Mouse (Mus musculus): ENCODE results near the gene Tcn2. TPM values are rescaled to one million over a fixed set of nuclear protein-coding genes. Genes with fewer than 3 reads are reported as not detected.
"Not testable (repeated sequence)": the region's sequence is repeated elsewhere in the genome, so short reads cannot be mapped to it uniquely, and the experiment has no call there.

Tcn2 gene
- total and polyA plus RNA-seq, 3 experiments = 1.3 to 8.6 (median 2.5) TPM

DNA sequence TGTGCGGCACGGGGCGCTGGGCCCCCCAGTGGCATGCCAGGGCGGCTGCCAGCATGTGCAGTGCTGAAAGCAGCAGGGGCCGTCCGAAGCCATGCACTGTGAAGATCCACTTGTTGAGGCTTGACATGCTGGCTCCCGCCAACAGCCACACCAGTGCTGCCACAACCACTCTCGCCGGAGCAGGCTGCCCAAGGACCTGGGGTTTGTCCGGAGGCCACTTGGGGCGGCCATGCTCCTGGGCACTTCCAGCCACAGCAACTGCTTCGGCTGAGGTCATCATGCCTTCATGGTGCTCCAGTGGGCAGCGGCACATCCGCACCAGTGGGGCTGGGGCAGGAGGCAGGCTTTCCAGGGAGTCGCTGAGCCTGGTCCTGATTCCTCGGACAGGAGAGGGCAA is 19.1 kb downstream of the Tcn2 start:
- peak overlapping the region; percentile 65 for H3K9ac ChIP-seq (ENCODE audit: insufficient read depth, low read depth)
- dilution Hi-C loops (cut with MboI; ENCODE audit: extremely low pct_ligation_motif_present, extremely low pct_unique_long_range_greater_than_20kb, low sequenced_read_pairs) = no loop called here

DNA sequence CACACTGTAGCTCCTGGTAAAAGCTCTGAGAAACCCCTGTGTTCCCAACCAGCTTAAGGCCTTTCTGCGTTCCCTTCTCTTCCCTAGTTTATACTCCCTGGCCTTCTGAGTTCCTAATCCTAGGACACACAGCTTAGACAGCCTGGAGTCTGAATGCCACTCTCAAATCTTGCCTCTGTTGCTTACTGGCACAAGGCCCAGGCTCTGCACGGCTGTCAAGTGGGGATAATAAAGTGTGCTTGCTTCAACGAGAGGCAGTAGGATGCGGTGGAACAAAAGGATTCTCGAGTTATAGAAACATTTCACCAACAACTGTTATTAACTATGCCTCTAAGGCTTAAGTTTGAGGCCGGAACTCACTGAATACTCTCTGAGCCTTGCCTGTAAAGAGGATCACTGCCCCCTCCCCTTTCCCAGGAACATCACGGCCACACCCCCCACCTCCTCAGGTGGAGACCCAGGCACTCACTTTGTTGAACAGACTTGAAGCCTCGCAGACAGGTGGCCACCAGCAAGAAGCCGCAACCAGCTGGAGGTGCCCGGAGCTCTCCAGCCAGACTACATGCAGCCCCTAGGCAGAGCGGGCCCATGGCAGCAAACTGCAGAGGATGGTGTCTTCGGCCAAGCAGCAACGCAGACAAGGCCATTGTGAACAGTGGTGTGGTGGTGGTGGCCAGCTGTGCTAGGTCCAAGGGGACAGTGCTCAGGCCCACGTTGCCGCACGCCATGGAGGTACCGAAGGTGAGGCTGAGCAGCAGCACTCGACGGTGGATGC is 19.7 kb downstream of the Tcn2 start:
- Histone ChIP-seq H3K4me2 (ENCODE audit: insufficient read depth, low read depth, poor library complexity, severe bottlenecking) (peak overlapping the region; percentile 80), H3K4me3 (replicated peaks in 1 of 3; ENCODE audit: low read depth in 2 of 3, low read length in 2 of 3, poor library complexity in 1 of 3) (peak overlapping the region in 2 of 3 experiments; percentile 21 to 75), H3K27me3 (replicated peaks) (peaks cover 13% of the 10 kb centered on the region), H3K79me2 (replicated peaks; ENCODE audit: control insufficient read depth, extremely low read depth, insufficient read depth, poor library complexity, severe bottlenecking) (no peaks in the 10 kb centered on the region), H3K27ac (ENCODE audit: insufficient read depth, low read depth) (no peak overlapping the region), H3K4me1 (ENCODE audit: control insufficient read depth in 1 of 2, insufficient read depth in 2 of 2) (peaks cover 36 to 55% of the 10 kb centered on the region in 2 experiments), H3K9me3 (replicated peaks; ENCODE audit: low read length) (no peaks in the 10 kb centered on the region), H3K36me3 (replicated peaks in 1 of 2; ENCODE audit: control insufficient read depth in 1 of 2, insufficient read depth in 1 of 2, low read length in 1 of 2) (peaks cover 4 to 14% of the 10 kb centered on the region in 2 experiments), H3K9ac (ENCODE audit: insufficient read depth, low read depth) (no peak overlapping the region)
- in situ Hi-C loops (cut with MboI; ENCODE audit: low pct_ligation_motif_present, low pct_unique_long_range_greater_than_20kb, low sequenced_read_pairs) = loop anchor here (25.0 kb wide), 1 partner anchor 375 kb away; the partner anchor contains the start of gene Smtn
- dilution Hi-C loops (cut with MboI; ENCODE audit: extremely low pct_ligation_motif_present, extremely low pct_unique_long_range_greater_than_20kb, low sequenced_read_pairs) = no loop called here
- TF ChIP-seq EP300 (IDR thresholded peaks at IDR 0.05; ENCODE audit: low read length) = peak; percentile 10; the same call in 1 of the 2 replicates
- TF ChIP-seq USF1 (IDR thresholded peaks at IDR 0.05; ENCODE audit: low read depth, low read length) = no peak
- DNase-seq (ENCODE audit: extremely low read depth) = no peak

More for the DNA sequence above, 19.1 kb downstream of the Tcn2 start:
- DNase-seq (ENCODE audit: extremely low read depth) = no peak
- Histone ChIP-seq H3K27me3 (replicated peaks) (peaks cover 13% of the 10 kb centered on the region), H3K4me2 (ENCODE audit: insufficient read depth, low read depth, poor library complexity, severe bottlenecking) (peak overlapping the region; percentile 80), H3K4me3 (replicated peaks in 1 of 3; ENCODE audit: low read depth in 2 of 3, low read length in 2 of 3, poor library complexity in 1 of 3) (peak overlapping the region; percentile 61 to 83 (median 75)), H3K36me3 (replicated peaks in 1 of 2; ENCODE audit: control insufficient read depth in 1 of 2, insufficient read depth in 1 of 2, low read length in 1 of 2) (peaks cover 0 to 8% of the 10 kb centered on the region in 2 experiments), H3K27ac (ENCODE audit: insufficient read depth, low read depth) (no peak overlapping the region), H3K79me2 (replicated peaks; ENCODE audit: control insufficient read depth, extremely low read depth, insufficient read depth, poor library complexity, severe bottlenecking) (no peaks in the 10 kb centered on the region), H3K4me1 (ENCODE audit: control insufficient read depth in 1 of 2, insufficient read depth in 2 of 2) (peaks cover 36 to 55% of the 10 kb centered on the region in 2 experiments), H3K9me3 (replicated peaks; ENCODE audit: low read length) (no peaks in the 10 kb centered on the region)
- in situ Hi-C loops (cut with MboI; ENCODE audit: low pct_ligation_motif_present, low pct_unique_long_range_greater_than_20kb, low sequenced_read_pairs) = loop anchor here (25.0 kb wide), 1 partner anchor 376 kb away; the partner anchor contains the start of gene Smtn
- TF ChIP-seq TCF12 (IDR thresholded peaks at IDR 0.05; ENCODE audit: low read depth, low read length) (0 out of 2 replicates have a peak, but pooled peaks have one; percentile 21), CTCF (conservative IDR thresholded peaks at IDR 0.05 in 1 of 2, IDR thresholded peaks at IDR 0.05 in 1 of 2; ENCODE audit: low read depth in 2 of 2, low read length in 2 of 2) (peak in 1 of 2 experiments; percentile 34; a peak in 2 of 4 replicates), BHLHE40 (IDR thresholded peaks at IDR 0.05; ENCODE audit: low read depth, low read length) (peak; percentile 62), MAX (IDR thresholded peaks at IDR 0.05; ENCODE audit: low read length) (peak; percentile 73), RCOR1 (conservative IDR thresholded peaks at IDR 0.05; ENCODE audit: low read depth, low read length) (no peak), MEF2A (IDR thresholded peaks at IDR 0.05; ENCODE audit: borderline replicate concordance, low read depth, low read length) (0 out of 2 replicates have a peak, but pooled peaks have one; percentile 20), ETS1 (conservative IDR thresholded peaks at IDR 0.05; ENCODE audit: low read depth, low read length) (no peak)

DNA sequence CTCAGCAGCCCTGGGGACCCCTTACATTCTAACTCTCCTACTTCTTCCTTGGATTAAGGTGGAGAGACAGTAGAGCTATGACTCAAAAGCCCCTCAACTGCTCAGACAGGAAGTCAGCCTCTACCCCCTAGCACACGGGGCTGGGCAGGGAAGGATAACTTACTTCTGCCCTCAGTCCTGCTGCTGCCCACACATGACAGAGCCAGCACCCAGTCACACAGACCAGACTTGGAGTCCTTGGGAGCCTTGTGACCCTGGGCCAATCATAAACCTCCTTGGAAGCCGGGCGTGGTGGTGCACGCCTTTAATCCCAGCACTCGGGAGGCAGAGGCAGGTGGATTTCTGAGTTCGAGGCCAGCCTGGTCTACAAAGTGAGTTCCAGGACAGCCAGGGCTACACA is 20.5 kb downstream of the Tcn2 start:
- H3K27ac ChIP-seq (ENCODE audit: insufficient read depth, low read depth); DNase-seq (ENCODE audit: extremely low read depth); H3K79me2 ChIP-seq (replicated peaks; ENCODE audit: control insufficient read depth, extremely low read depth, insufficient read depth, poor library complexity, severe bottlenecking); H3K9me3 ChIP-seq (replicated peaks; ENCODE audit: low read length); dilution Hi-C loops (cut with MboI; ENCODE audit: extremely low pct_ligation_motif_present, extremely low pct_unique_long_range_greater_than_20kb, low sequenced_read_pairs); H3K9ac ChIP-seq (ENCODE audit: insufficient read depth, low read depth): not testable (repeated sequence)
- peaks cover 28 to 50% of the 10 kb centered on the region in 2 experiments for H3K4me1 ChIP-seq (ENCODE audit: control insufficient read depth in 1 of 2, insufficient read depth in 2 of 2)
- peak overlapping the region; percentile 26; the same call in 1 of the 2 replicates for H3K4me2 ChIP-seq (ENCODE audit: insufficient read depth, low read depth, poor library complexity, severe bottlenecking)
- peaks cover 13% of the 10 kb centered on the region for H3K27me3 ChIP-seq (replicated peaks)
- in situ Hi-C loops (cut with MboI; ENCODE audit: low pct_ligation_motif_present, low pct_unique_long_range_greater_than_20kb, low sequenced_read_pairs) = loop anchor here (25.0 kb wide), 1 partner anchor 374 kb away; the partner anchor contains the start of gene Smtn
- H3K36me3 ChIP-seq (replicated peaks in 1 of 2; ENCODE audit: control insufficient read depth in 1 of 2, insufficient read depth in 1 of 2, low read length in 1 of 2) = peaks cover 11 to 22% of the 10 kb centered on the region in 2 experiments
- H3K4me3 ChIP-seq (replicated peaks in 1 of 3; ENCODE audit: low read depth in 2 of 3, low read length in 2 of 3, poor library complexity in 1 of 3) = peak overlapping the region; percentile 3 to 16 (median 7)

All from CH12.LX (cell line).